Mouse (Mus musculus) adipocyte (in vitro differentiated cells): ENCODE results near the gene Adam8.

Source experiments
- DNase-seq: peaks from one replicate; pipeline ENCODE4 v3.0.0-alpha.2; 2016; ENCODE audit warnings: low spot score

The Adam8 gene

GRCm38 (mm10) chr7:139979011-139979719, 13.2 kb downstream of the Adam8 start:
- DNase-seq: no peak

GRCm38 (mm10) chr7:139978278-139978892, 14.0 kb downstream of the Adam8 start, which contains the start of gene 6430531B16Rik:
Gene 6430531B16Rik (minus strand): TSS chr7:139978755.
- DNase-seq: no peak

- no peak for DNase-seq
These were observed 16.9 kb downstream of the Adam8 start for GRCm38 (mm10) chr7:139975471-139975870.

- DNase-seq: no peak
These were observed 18.1 kb downstream of the Adam8 start for GRCm38 (mm10) chr7:139974307-139974706.

- DNase-seq: no peak
These were observed 19.4 kb downstream of the Adam8 start for GRCm38 (mm10) chr7:139972923-139973331.

- no peak for DNase-seq
These were observed 20.9 kb downstream of the Adam8 start for GRCm38 (mm10) chr7:139971436-139971835.

- DNase-seq: no peak
These were observed 21.4 kb downstream of the Adam8 start for GRCm38 (mm10) chr7:139970979-139971378.

GRCm38 (mm10) chr7:139970216-139970919, 22.0 kb downstream of the Adam8 start:
- DNase-seq: peak; percentile 10

GRCm38 (mm10) chr7:139969348-139970130, 22.8 kb downstream of the Adam8 start:
- DNase-seq: peak; percentile 73

- DNase-seq: no peak
These were observed 23.9 kb downstream of the Adam8 start for GRCm38 (mm10) chr7:139968428-139968827.

GRCm38 (mm10) chr7:139967175-139967574, 25.2 kb downstream of the Adam8 start:
- no peak for DNase-seq

GRCm38 (mm10) chr7:139963814-139964213, 28.5 kb downstream of the Adam8 start:
- DNase-seq: no peak

- no peak for DNase-seq
These were observed 31.2 kb downstream of the Adam8 start for GRCm38 (mm10) chr7:139961141-139961540.

GRCm38 (mm10) chr7:139957958-139958357, 34.4 kb downstream of the Adam8 start:
- no peak for DNase-seq

- DNase-seq: no peak
These were observed 34.9 kb downstream of the Adam8 start for GRCm38 (mm10) chr7:139957437-139957836.

- no peak for DNase-seq
These were observed 35.7 kb downstream of the Adam8 start for GRCm38 (mm10) chr7:139956658-139957057.

GRCm38 (mm10) chr7:139955505-139955904, 36.9 kb downstream of the Adam8 start:
- DNase-seq: no peak

GRCm38 (mm10) chr7:139951991-139952633, 40.2 kb downstream of the Adam8 start:
- DNase-seq: no peak

- no peak for DNase-seq
These were observed 41.3 kb downstream of the Adam8 start for GRCm38 (mm10) chr7:139951079-139951478.

GRCm38 (mm10) chr7:139950283-139950971, 41.9 kb downstream of the Adam8 start:
- no peak for DNase-seq

- no peak for DNase-seq
These were observed 42.5 kb downstream of the Adam8 start for GRCm38 (mm10) chr7:139949893-139950282.
